Mouse (Mus musculus): Measurements from ENCODE around the gene Maff. TPM values are rescaled to one million over a fixed set of nuclear protein-coding genes. Genes with fewer than 3 reads are reported as not detected.
A peak's percentile ranks its signal among the peaks of the same experiment; 100 is the strongest.

Gene Maff
- total RNA-seq, 1 experiment from 2014 or later, result 31.4 TPM

DNA sequence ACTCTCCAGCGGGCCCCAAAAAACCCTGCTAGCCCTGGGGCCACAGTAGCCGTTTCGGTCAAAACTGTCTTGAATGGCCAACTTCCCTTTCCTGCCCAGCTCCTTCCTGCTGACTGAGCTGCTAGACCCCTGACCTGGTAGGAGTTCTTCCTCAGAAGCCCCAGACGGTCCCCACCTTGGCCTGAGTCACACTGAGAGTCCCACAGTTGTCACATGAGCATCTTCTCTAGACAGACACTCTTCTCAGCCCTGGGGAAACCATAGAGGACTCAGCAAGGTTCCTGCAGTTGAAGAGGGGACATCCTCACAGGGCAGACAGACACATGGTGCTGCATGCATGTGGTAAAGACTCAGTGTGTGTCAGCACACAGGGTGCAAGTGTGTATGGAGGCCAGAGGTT, 8.2 kb downstream of the Maff start:
- ATAC-seq (replicated peaks in 1 of 2; ENCODE audit: insufficient read depth in 1 of 2, low FRiP score in 2 of 2, low TSS enrichment in 1 of 2, low read depth in 1 of 2, poor library complexity in 2 of 2, severe bottlenecking in 2 of 2), result no peak

GRCm38 (mm10) chr15:79356481-79356880, 10.1 kb downstream of the Maff start:
- ATAC-seq (replicated peaks in 1 of 2; ENCODE audit: insufficient read depth in 1 of 2, low FRiP score in 2 of 2, low TSS enrichment in 1 of 2, low read depth in 1 of 2, poor library complexity in 2 of 2, severe bottlenecking in 2 of 2), result no peak

DNA sequence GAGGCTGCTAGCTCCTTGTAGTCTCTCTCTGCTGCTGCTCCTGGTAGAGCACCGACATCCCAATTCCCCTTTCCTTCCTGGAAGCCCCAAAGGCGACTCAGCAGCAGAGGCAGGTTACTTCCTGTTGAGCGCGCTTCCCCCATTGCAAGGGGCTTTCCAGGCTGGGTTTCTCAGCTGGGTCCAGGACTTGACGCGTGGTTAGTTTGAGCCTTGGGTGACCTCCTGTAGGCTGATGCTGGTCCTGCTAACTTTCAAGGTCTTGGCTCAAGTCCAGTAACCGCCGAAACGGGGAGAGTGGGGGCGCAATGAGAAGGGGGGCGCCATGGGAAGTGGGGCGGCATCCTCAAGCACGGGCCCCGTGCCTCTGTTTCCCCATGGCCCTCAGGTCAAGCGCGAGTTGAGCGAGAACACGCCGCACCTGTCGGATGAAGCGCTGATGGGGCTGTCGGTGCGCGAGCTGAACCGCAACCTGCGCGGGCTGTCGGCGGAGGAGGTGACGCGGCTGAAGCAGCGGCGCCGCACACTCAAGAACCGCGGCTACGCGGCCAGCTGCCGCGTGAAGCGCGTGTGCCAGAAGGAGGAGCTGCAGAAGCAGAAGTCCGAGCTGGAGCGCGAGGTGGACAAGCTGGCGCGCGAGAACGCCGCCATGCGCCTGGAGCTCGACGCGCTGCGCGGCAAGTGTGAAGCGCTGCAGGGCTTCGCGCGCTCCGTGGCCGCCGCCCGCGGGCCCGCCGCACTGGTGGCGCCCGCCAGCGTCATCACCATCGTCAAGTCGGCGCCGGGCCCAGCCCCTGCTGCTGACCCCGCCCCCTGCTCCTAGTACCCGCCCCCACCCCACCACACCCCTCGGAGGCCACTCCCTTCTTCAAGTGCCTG, 10.9 kb downstream of the Maff start:
- peak; percentile 9 to 56; a peak in 2 of 4 replicates for ATAC-seq (replicated peaks in 1 of 2; ENCODE audit: insufficient read depth in 1 of 2, low FRiP score in 2 of 2, low TSS enrichment in 1 of 2, low read depth in 1 of 2, poor library complexity in 2 of 2, severe bottlenecking in 2 of 2)

DNA sequence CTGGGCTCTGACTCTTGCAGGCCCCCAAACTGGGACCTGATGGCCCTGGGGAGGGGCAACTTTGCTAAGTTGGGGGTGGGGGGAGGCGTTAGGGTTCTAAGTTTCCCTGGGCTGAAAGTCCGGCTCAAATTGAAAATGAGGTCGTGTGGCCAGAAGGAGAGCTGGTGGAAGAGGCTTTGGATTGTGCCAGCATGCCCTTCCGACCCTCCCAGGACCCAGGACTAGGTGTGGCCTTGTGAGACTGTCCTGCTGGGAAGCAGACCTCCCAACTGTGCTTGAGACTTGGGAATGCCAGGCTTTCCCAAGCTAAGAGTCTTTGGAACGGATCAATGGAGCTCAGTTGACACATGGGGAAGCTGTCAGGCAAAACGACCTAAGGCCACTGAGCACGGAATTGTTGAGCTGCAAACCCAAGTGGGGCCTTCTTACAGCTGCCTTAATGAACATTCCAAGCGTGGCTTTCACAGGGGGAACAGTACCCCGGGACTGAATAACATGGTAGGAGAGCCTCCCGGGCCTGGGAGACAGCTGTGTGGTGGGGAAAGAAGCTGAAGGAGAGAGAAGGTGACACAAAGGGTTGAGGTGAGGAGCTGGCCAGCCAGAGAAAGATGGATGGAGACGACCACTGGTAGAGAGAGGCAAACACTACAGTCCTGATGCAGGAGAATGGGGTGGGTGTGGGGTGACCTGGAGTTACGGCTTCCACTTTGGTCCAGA, 11.7 kb downstream of the Maff start:
- ATAC-seq (replicated peaks in 1 of 2; ENCODE audit: insufficient read depth in 1 of 2, low FRiP score in 2 of 2, low TSS enrichment in 1 of 2, low read depth in 1 of 2, poor library complexity in 2 of 2, severe bottlenecking in 2 of 2), result no peak

- no peak for ATAC-seq (replicated peaks in 1 of 2; ENCODE audit: insufficient read depth in 1 of 2, low FRiP score in 2 of 2, low TSS enrichment in 1 of 2, low read depth in 1 of 2, poor library complexity in 2 of 2, severe bottlenecking in 2 of 2)
Observed at GRCm38 (mm10) chr15:79359954-79360353, 13.5 kb downstream of the Maff start.

GRCm38 (mm10) chr15:79360371-79360770, 13.9 kb downstream of the Maff start:
- ATAC-seq (replicated peaks in 1 of 2; ENCODE audit: insufficient read depth in 1 of 2, low FRiP score in 2 of 2, low TSS enrichment in 1 of 2, low read depth in 1 of 2, poor library complexity in 2 of 2, severe bottlenecking in 2 of 2), result no peak

DNA sequence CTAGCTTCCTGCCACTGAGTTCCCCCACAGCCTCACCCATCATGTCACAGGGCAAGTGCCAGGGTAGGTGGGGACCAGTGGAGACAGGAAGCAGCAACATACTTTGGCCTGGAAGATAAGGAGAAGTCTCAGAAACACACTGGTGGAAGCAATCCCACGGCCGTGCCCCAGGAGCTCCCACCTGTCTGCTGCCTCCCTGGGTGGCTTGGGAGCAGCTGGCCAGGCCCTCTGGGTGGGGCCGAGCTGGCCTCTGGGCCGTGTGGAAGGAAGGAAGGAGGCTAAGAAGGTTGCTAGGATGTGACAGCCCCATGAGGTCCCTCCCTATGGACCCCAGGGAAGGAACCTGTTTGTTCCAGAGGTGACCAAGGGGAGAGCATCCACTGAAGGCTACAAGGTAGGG, 14.6 kb downstream of the Maff start:
- ATAC-seq (replicated peaks in 1 of 2; ENCODE audit: insufficient read depth in 1 of 2, low FRiP score in 2 of 2, low TSS enrichment in 1 of 2, low read depth in 1 of 2, poor library complexity in 2 of 2, severe bottlenecking in 2 of 2), result peak; percentile 19 to 34; a peak in 2 of 4 replicates

DNA sequence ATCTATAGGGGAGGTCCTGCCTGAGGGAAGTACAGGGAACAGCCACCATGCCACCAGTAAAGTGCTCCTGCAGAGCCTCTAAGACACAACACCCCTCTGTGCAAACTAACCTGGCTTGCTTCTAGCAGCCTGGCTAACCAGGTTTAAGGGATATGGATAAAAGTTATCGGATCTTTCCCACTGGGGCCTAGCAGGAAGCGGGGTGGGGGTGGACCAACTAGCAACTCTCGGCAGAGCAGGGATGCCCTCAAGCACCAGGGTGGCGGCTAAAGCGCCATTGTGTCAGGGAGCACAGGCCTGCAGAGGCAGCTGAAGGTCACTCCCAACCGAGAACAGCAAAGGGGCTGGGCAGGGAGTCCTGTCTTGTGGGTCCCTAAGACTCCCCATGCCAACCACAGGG, 17.7 kb downstream of the Maff start:
- ATAC-seq (replicated peaks in 1 of 2; ENCODE audit: insufficient read depth in 1 of 2, low FRiP score in 2 of 2, low TSS enrichment in 1 of 2, low read depth in 1 of 2, poor library complexity in 2 of 2, severe bottlenecking in 2 of 2), result no peak

DNA sequence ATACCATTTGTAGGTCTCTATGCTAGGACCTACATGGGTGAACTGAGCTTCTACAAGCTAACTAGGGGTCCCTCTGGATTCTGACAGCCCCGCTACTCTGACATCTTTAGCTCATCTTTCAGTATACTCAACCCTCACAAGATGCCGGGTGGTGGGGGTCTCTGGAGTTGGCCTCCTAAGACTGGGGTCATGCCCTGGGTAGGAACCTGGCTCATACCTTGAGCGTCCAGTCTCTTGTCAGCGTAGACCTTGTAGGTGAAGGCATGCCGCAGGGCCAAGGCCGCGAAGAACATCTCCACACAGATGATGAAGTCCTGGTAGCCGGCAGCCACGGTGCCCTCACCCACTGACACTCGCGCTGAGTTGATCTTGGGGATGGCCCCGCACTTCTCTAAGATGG, 18.6 kb downstream of the Maff start:
- ATAC-seq (replicated peaks in 1 of 2; ENCODE audit: insufficient read depth in 1 of 2, low FRiP score in 2 of 2, low TSS enrichment in 1 of 2, low read depth in 1 of 2, poor library complexity in 2 of 2, severe bottlenecking in 2 of 2), result no peak

DNA sequence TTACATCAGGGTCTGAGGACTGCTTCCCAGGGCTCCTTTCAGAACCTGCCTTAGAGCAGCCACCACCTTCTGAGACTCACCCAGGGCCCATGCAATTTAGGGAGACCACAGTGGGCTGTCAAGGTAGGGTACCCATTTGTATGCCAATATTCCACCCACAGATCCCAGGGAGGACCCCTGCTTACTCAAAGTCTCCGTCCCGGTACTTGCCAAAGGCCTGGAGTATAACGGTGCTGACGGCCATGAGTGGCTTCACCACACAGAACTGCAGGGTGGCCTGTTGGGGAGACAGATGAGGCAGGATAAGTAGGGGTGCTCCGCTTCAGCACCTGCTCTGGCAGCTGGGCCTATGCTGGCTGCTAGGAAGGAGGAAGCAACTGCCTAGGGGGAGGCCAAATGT, 20.0 kb downstream of the Maff start:
- ATAC-seq (replicated peaks in 1 of 2; ENCODE audit: insufficient read depth in 1 of 2, low FRiP score in 2 of 2, low TSS enrichment in 1 of 2, low read depth in 1 of 2, poor library complexity in 2 of 2, severe bottlenecking in 2 of 2), result no peak

DNA sequence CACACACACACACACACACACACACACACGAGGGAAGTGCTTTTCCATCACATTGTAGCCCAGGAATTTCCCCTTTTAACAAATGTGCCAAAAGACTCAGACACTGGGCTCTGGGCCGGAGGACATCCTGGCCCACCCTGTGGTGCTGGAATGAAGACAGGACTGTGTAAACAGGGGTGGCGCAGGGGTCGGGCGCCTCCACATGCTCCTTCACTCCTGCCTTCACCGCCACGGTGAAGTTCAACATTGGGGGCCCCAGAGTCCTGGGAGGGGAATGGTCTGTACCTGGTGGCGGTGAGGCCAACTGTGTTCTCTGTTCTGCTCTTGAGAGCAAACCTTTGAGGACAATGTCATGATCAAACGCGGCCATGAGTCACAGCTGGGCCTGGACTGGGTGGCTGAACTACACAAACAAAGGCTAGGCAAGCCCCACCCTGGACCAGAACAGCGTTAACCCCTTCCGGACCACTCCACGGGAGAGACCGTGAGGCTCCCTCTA, 21.9 kb downstream of the Maff start:
- ATAC-seq (replicated peaks in 1 of 2; ENCODE audit: insufficient read depth in 1 of 2, low FRiP score in 2 of 2, low TSS enrichment in 1 of 2, low read depth in 1 of 2, poor library complexity in 2 of 2, severe bottlenecking in 2 of 2), result no peak

DNA sequence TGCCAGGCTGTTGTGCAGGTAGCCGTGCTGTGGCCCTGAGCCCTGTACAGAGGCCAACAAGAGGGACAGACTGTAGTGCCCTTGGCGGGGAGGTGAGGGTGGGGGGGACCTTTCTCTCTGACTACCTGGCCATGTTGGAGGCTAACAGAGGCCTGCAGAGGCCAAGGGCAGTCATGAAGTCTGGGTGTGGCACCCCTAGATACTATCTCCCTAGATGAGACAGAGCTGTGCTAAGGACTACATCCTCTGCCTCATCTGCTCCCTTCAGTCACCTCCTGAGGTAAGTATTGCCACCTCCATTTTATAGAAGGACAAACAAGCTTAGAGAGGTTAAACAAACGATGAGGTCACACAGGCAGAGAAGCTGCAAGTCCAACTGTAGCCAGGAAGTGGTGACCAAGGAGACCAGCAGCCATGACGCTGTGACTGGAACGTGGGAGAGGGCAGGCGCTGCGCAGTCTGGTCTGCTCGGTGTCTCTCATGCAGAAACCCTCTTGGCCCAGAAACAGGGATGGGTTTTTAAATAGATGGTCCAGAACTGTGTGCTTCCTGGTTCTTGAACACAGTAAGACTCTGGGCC, 22.5 kb downstream of the Maff start:
- ATAC-seq (replicated peaks in 1 of 2; ENCODE audit: insufficient read depth in 1 of 2, low FRiP score in 2 of 2, low TSS enrichment in 1 of 2, low read depth in 1 of 2, poor library complexity in 2 of 2, severe bottlenecking in 2 of 2), result no peak

GRCm38 (mm10) chr15:79369452-79370280, 23.2 kb downstream of the Maff start:
- no peak for ATAC-seq (replicated peaks in 1 of 2; ENCODE audit: insufficient read depth in 1 of 2, low FRiP score in 2 of 2, low TSS enrichment in 1 of 2, low read depth in 1 of 2, poor library complexity in 2 of 2, severe bottlenecking in 2 of 2)

DNA sequence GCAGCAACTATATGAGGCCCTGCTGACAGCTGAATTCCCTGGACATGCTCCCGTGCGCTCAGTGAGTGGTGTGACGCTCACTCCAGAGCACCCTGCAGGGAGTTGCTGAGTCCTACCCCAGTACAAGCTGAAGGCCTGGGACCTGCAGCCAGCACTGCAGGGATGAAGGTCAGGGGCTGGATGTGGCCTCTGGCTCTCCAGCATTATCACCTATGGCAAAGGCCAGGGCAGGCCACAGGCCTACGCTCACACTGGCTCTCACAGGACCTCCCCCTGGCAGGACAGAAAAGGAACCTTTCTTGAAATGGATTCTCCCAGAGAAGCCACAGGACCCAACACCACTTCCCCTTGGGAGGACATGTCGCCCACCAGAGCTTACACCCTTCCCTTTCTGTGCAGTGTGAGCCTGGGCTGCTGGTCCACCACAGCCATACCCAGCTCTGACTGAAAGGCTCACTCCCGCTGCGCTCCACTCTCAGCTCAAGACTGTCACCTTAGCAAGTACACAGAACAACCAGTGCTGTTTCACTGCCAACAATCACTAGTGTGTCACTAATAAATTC, 23.9 kb downstream of the Maff start:
- ATAC-seq (replicated peaks in 1 of 2; ENCODE audit: insufficient read depth in 1 of 2, low FRiP score in 2 of 2, low TSS enrichment in 1 of 2, low read depth in 1 of 2, poor library complexity in 2 of 2, severe bottlenecking in 2 of 2), result peak; percentile 27 to 47; a peak in 1 of 4 replicates

DNA sequence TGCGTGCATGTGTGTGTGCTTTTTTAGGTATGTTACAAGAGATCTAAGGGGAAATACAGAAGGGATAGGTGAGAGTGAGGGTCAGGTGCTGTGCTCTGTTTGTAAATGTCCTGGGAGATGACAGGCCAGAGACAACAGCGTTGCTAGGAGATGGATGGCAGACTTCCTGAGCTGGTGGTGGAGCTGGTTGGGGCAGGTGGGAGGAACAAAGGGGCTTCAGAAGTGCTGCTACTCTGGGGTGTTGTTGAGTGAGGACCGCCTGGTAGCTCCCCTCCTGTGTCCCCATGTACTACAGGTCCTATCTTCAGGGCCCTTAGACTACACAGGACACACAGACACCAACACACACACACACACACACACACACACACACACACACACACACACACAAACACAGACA, 28.3 kb downstream of the Maff start:
- ATAC-seq (replicated peaks in 1 of 2; ENCODE audit: insufficient read depth in 1 of 2, low FRiP score in 2 of 2, low TSS enrichment in 1 of 2, low read depth in 1 of 2, poor library complexity in 2 of 2, severe bottlenecking in 2 of 2), result no peak

- no peak for ATAC-seq (replicated peaks in 1 of 2; ENCODE audit: insufficient read depth in 1 of 2, low FRiP score in 2 of 2, low TSS enrichment in 1 of 2, low read depth in 1 of 2, poor library complexity in 2 of 2, severe bottlenecking in 2 of 2)
Observed at GRCm38 (mm10) chr15:79377681-79378080, 31.3 kb downstream of the Maff start.

DNA sequence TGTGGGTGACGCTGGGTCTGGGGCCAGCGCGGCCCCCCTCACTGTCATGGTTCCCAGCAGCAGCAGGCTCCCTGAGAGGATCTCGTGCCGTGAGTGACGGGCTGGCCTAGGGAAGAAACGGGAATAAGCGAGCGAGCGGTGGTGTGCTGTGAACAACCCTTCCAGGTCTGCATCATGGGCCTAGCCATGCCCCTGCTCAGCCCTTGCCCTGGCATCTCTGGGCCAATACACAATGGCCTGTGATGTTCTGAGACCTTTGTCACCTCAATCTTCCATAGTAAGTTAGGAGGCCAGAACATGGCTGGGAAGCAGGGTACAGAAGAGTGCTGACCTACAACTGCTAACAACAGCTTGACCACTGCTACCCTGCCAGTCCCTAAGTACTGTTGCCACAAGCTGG, 32.2 kb downstream of the Maff start:
- no peak for ATAC-seq (replicated peaks in 1 of 2; ENCODE audit: insufficient read depth in 1 of 2, low FRiP score in 2 of 2, low TSS enrichment in 1 of 2, low read depth in 1 of 2, poor library complexity in 2 of 2, severe bottlenecking in 2 of 2)

All from hematopoietic stem cell, adult 5-6 weeks (primary cell).